Mouse (Mus musculus): ENCODE data around the gene Abcb8. TPM values are rescaled to one million over a fixed set of nuclear protein-coding genes. Genes with fewer than 3 reads are reported as not detected.

Abcb8 gene
- polyA plus RNA-seq, 1 experiment from 2014 or later = 48.6 TPM

DNA sequence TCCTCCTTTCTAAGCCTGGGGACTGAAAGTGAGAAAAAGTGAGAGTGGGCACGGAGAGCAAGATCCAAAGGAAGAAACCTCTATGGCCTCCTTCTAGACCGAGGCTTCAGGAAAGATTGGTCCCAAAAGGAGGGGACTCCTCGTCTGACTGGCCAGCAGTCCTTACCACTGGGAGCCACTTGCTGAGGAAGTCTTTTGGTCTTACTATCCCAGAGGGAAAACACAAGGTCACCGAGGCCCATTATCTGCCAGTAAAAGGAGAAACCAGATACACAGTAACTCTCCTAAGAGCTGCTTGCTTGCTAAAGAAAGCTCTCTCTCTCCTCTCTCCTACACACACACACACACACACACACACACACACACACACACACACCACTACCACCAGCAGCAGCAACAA is 40.1 kb upstream of the Abcb8 start:
- no peaks in the 10 kb centered on the region for H3K27me3 ChIP-seq (ENCODE audit: insufficient read depth, low read length)

DNA sequence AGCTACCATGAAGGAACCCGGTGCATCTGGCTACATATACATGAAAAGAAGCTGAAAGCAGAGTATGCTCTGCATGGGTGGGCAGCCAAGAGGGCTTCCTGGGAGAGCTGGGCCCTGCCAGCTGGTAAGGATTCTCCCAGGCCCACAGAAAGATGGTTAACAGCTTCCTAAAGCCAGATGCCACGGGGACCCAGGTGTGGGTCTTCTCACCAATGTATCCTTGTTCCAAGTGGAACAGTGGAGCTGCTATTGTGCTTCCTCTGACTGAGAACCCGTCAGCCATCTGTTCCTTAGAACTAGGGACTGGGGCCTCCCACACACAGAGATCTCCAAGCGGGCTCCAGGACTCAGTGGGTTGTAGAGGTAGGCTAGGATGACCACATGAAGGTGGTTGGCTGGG is 36.7 kb upstream of the Abcb8 start:
- WGBS = 48% methylated on average over 4 of the region's 4 CpGs
- H3K9ac ChIP-seq (ENCODE audit: low read depth, low read length) = no peak overlapping the region

More for the DNA sequence above, 40.1 kb upstream of the Abcb8 start:
- ATAC-seq (replicated peaks; ENCODE audit: low FRiP score, low read depth) (no peak), DNase-seq (ENCODE audit: low spot score) (no peak)
- Histone ChIP-seq H3K27ac (peak overlapping the region; percentile 6; the same call in 1 of the 2 replicates), H3K9ac (ENCODE audit: low read depth, low read length) (no peak overlapping the region), H3K4me2 (ENCODE audit: low read length) (no peak overlapping the region), H3K36me3 (ENCODE audit: insufficient read depth, low read length) (no peaks in the 10 kb centered on the region), H3K4me1 (replicated peaks; ENCODE audit: insufficient read depth, low read length) (peaks cover 9% of the 10 kb centered on the region), H3K9me3 (replicated peaks; ENCODE audit: low read length) (no peaks in the 10 kb centered on the region), H3K4me3 (replicated peaks; ENCODE audit: low read depth, low read length) (no peak overlapping the region)
- 17% methylated on average over 4 of the region's 4 CpGs for WGBS
- no peak for TF ChIP-seq CTCF (IDR thresholded peaks at IDR 0.05; ENCODE audit: low read depth)

DNA sequence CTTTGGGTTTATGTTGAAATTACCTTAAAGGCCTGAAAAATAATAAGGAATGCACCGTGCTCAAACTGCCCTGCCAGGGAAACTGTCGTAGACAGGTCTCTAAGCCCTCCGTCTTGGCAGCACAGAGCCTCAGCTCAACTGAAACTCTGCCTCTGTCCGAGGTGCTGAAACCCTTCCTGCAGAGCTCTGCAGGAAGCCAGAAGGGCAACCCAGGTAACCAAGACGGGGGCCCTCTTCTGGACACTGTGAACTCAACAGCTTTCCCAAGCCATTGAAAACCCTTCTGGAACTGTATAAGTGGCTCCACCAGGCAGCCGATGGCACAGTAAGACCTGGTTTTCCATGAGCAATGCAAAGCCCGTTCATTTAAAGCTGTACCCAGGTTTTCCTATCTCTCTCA is 36.0 kb upstream of the Abcb8 start:
- H3K36me3 ChIP-seq (ENCODE audit: insufficient read depth, low read length) = no peaks in the 10 kb centered on the region
- TF ChIP-seq CTCF (IDR thresholded peaks at IDR 0.05; ENCODE audit: low read depth) = peak; percentile 81
- peak; percentile 97 for DNase-seq (ENCODE audit: low spot score)
- no peaks in the 10 kb centered on the region for H3K27me3 ChIP-seq (ENCODE audit: insufficient read depth, low read length)
- no peak overlapping the region for H3K4me2 ChIP-seq (ENCODE audit: low read length)
- peak; percentile 62; the same call in 1 of the 2 replicates for ATAC-seq (replicated peaks; ENCODE audit: low FRiP score, low read depth)
- no peaks in the 10 kb centered on the region for H3K9me3 ChIP-seq (replicated peaks; ENCODE audit: low read length)
- no peaks in the 10 kb centered on the region for H3K4me1 ChIP-seq (replicated peaks; ENCODE audit: insufficient read depth, low read length)
- 11% methylated on average over 7 of the region's 7 CpGs for WGBS
- no peak overlapping the region for H3K4me3 ChIP-seq (replicated peaks; ENCODE audit: low read depth, low read length)
- H3K9ac ChIP-seq (ENCODE audit: low read depth, low read length) = no peak overlapping the region
- H3K27ac ChIP-seq = no peak overlapping the region

More for the DNA sequence above, 36.7 kb upstream of the Abcb8 start:
- Histone ChIP-seq H3K4me3 (replicated peaks; ENCODE audit: low read depth, low read length) (no peak overlapping the region), H3K9me3 (replicated peaks; ENCODE audit: low read length) (no peaks in the 10 kb centered on the region), H3K4me2 (ENCODE audit: low read length) (no peak overlapping the region), H3K27ac (no peak overlapping the region), H3K27me3 (ENCODE audit: insufficient read depth, low read length) (no peaks in the 10 kb centered on the region), H3K36me3 (ENCODE audit: insufficient read depth, low read length) (no peaks in the 10 kb centered on the region), H3K4me1 (replicated peaks; ENCODE audit: insufficient read depth, low read length) (no peaks in the 10 kb centered on the region)
- DNase-seq (ENCODE audit: low spot score) = no peak
- no peak for ATAC-seq (replicated peaks; ENCODE audit: low FRiP score, low read depth)
- TF ChIP-seq CTCF (IDR thresholded peaks at IDR 0.05; ENCODE audit: low read depth) = no peak

DNA sequence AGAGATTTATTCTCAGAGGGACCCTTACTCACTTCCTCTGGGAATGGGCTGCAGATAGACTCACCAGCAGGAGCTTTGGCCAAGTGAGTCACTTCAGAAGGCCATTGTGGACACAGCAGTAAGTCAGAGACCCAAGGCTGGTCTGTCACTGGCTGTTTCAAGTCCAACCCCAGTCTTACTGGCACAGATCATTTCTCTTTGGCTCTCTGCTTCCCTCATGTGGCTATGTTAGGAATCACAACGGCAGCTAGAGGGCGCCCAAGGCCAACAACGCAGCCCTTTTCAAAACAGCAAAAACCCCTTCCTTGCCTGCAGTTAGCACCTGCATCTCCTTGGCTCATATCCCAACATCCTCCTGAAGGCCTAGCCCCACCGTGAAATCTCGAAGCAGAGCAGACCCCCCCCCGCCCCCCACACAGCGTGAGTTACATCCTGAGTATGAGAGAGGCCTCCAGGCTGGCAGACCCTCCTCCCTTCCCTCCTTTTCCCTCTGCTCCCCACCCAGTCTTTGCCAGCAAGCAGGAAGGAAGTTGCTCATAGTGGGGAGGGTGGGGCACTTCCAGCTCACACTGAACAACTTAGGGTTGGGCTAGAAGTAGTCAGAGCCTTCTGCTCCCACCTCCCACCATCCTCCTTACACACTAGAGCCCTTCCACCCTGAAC is 32.5 kb upstream of the Abcb8 start:
- no peak overlapping the region for H3K4me3 ChIP-seq (replicated peaks; ENCODE audit: low read depth, low read length)
- H3K4me1 ChIP-seq (replicated peaks; ENCODE audit: insufficient read depth, low read length) = no peaks in the 10 kb centered on the region
- ATAC-seq (replicated peaks; ENCODE audit: low FRiP score, low read depth) (peak; percentile 37; the same call in 1 of the 2 replicates), DNase-seq (ENCODE audit: low spot score) (peak; percentile 91)
- H3K36me3 ChIP-seq (ENCODE audit: insufficient read depth, low read length) = no peaks in the 10 kb centered on the region
- 1% methylated on average over 7 of the region's 7 CpGs for WGBS
- H3K9me3 ChIP-seq (replicated peaks; ENCODE audit: low read length) = no peaks in the 10 kb centered on the region
- peak; percentile 98 for TF ChIP-seq CTCF (IDR thresholded peaks at IDR 0.05; ENCODE audit: low read depth)
- no peaks in the 10 kb centered on the region for H3K27me3 ChIP-seq (ENCODE audit: insufficient read depth, low read length)
- no peak overlapping the region for H3K9ac ChIP-seq (ENCODE audit: low read depth, low read length)
- no peak overlapping the region for H3K4me2 ChIP-seq (ENCODE audit: low read length)
- H3K27ac ChIP-seq = no peak overlapping the region

GRCm38 (mm10) chr5:24363467-24363866 is 30.0 kb upstream of the Abcb8 start:
- Histone ChIP-seq H3K4me1 (replicated peaks; ENCODE audit: insufficient read depth, low read length) (no peaks in the 10 kb centered on the region), H3K27ac (no peak overlapping the region), H3K36me3 (ENCODE audit: insufficient read depth, low read length) (no peaks in the 10 kb centered on the region), H3K27me3 (ENCODE audit: insufficient read depth, low read length) (no peaks in the 10 kb centered on the region), H3K9me3 (replicated peaks; ENCODE audit: low read length) (no peaks in the 10 kb centered on the region), H3K4me3 (replicated peaks; ENCODE audit: low read depth, low read length) (no peak overlapping the region), H3K9ac (ENCODE audit: low read depth, low read length) (no peak overlapping the region), H3K4me2 (ENCODE audit: low read length) (no peak overlapping the region)
- no peak for TF ChIP-seq CTCF (IDR thresholded peaks at IDR 0.05; ENCODE audit: low read depth)
- WGBS = 34% methylated on average over 2 of the region's 2 CpGs
- ATAC-seq (replicated peaks; ENCODE audit: low FRiP score, low read depth) (no peak), DNase-seq (ENCODE audit: low spot score) (no peak)

- H3K9me3 ChIP-seq (replicated peaks; ENCODE audit: low read length) = no peaks in the 10 kb centered on the region
- H3K9ac ChIP-seq (ENCODE audit: low read depth, low read length) = no peak overlapping the region
- no peak overlapping the region for H3K4me3 ChIP-seq (replicated peaks; ENCODE audit: low read depth, low read length)
- peak overlapping the region; percentile 56; the same call in 1 of the 2 replicates for H3K27ac ChIP-seq
- DNase-seq (ENCODE audit: low spot score) = no peak
- no peaks in the 10 kb centered on the region for H3K4me1 ChIP-seq (replicated peaks; ENCODE audit: insufficient read depth, low read length)
- H3K36me3 ChIP-seq (ENCODE audit: insufficient read depth, low read length) = no peaks in the 10 kb centered on the region
- H3K27me3 ChIP-seq (ENCODE audit: insufficient read depth, low read length) = no peaks in the 10 kb centered on the region
- ATAC-seq (replicated peaks; ENCODE audit: low FRiP score, low read depth) = no peak
- TF ChIP-seq CTCF (IDR thresholded peaks at IDR 0.05; ENCODE audit: low read depth) = no peak
- WGBS = 39% methylated on average over 3 of the region's 3 CpGs
- no peak overlapping the region for H3K4me2 ChIP-seq (ENCODE audit: low read length)
Observed at GRCm38 (mm10) chr5:24364061-24364460, 29.4 kb upstream of the Abcb8 start.
